Mouse (Mus musculus) limb, embryonic 13.5 days (tissue): Measurements from ENCODE around the gene Rabep2. TPM values are rescaled to one million over a fixed set of nuclear protein-coding genes. Genes with fewer than 3 reads are reported as not detected.

ENCODE experiments used
- ATAC-seq: fragments of 200-750 bp; cut with Nextera tagmentation; 2 replicates; pipeline ENCODE4 v1.8.0; 2017; ENCODE audit warnings: low read depth, moderate number of reproducible peaks, moderate TSS enrichment; ENCODE audit not compliant: low FRiP score
- H3K27ac ChIP-seq: fragments of 300-500 bp; sonication (generic); 2 replicates; pipeline ENCODE4 v1.5.1; 2015; ENCODE audit warnings: inconsistent platforms, mild to moderate bottlenecking, moderate library complexity
- H3K27me3 ChIP-seq: fragments of 300-500 bp; sonication (generic); 2 replicates; pipeline ENCODE4 v1.6.1; 2015; ENCODE audit warnings: mild to moderate bottlenecking, inconsistent platforms
- H3K36me3 ChIP-seq: fragments of 300-500 bp; sonication (generic); 2 replicates; pipeline ENCODE4 v1.6.1; 2015; ENCODE audit warnings: inconsistent platforms, mild to moderate bottlenecking, moderate library complexity
- H3K4me1 ChIP-seq: fragments of 300-500 bp; sonication (generic); 2 replicates; pipeline ENCODE4 v1.6.1; 2015; ENCODE audit warnings: inconsistent platforms
- H3K4me2 ChIP-seq: fragments of 300-500 bp; sonication (generic); replicated peaks from 2 replicates; pipeline ENCODE4 v1.6.1; 2015; ENCODE audit warnings: inconsistent platforms, mild to moderate bottlenecking, moderate library complexity
- H3K4me3 ChIP-seq: fragments of 300-500 bp; sonication (generic); 2 replicates; pipeline ENCODE4 v1.5.1; 2015; ENCODE audit warnings: moderate library complexity, mild to moderate bottlenecking, inconsistent platforms
- H3K9ac ChIP-seq: fragments of 300-500 bp; sonication (generic); 2 replicates; pipeline ENCODE4 v1.6.1; 2015; ENCODE audit warnings: mild to moderate bottlenecking, inconsistent platforms
- H3K9me3 ChIP-seq: fragments of 300-500 bp; sonication (generic); 2 replicates; pipeline ENCODE4 v1.6.1; 2016; ENCODE audit warnings: inconsistent platforms
- WGBS: fragments of 180-500 bp; shearing (Covaris S2); methylation state at CpG from one replicate; pipeline ENCODE4 v1.1.7; 2015; 5-methylcytosine and 5-hydroxymethylcytosine counted together
- polyA plus RNA-seq: library from polyadenylated mRNA; unstranded; fragments of >200 nt; fragmentation: Nextera tagmentation; extraction: Ambion mirVana; gene quantifications from 2 replicates; pipeline ENCODE4 v1.2.1, GENCODE M21; 2015

The Rabep2 gene
- polyA plus RNA-seq, 1 experiment from 2014 or later, result 36.6 TPM

DNA sequence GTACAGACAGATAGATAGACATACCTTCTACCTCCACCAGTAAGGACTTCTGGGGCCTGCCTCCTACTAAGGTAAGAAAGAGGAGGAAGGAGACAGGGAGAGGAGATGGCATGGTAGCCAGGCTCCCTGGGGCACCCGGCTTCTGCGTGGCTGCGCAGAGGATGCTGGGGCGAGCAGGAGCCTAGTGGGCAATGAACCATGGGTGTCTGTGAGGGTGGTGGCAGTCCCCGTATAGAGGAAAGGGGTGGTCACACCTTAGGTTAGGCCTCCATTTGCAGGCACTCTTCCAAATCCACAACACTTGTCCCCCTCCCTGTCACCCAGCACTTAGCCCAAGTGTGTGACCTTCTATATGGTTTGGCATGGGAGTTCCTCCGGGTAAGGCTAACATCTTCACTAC lies 13.8 kb upstream of the Rabep2 start, which contains the start of gene Cd19:
Gene Cd19 (minus strand): TSS at position 165 of the 400 bp plus-strand sequence.
- ATAC-seq, result no peak

DNA sequence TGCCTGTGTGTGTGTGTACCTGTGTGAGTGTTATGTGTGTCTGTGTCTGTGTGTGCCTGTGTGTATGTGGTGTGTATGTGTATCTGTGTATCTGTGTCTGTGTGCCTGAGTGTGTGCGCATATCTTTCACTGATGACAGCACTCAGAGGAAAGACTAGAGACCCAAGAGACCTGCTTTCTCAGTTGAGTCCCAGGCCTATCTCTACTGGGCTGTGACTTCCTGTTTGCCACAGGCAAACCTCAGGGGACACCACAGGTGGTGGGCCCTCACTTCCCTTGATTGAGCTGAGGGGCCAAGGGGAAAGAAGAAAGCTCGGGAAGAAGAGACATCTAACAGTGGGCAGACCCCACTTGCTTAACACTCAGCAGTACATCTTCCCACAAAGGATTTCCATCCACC lies 11.9 kb upstream of the Rabep2 start:
- no peak for ATAC-seq
- Histone ChIP-seq H3K4me1 (no peaks in the 10 kb centered on the region), H3K4me2 (no peak overlapping the region), H3K27me3 (no peaks in the 10 kb centered on the region; the same call in 1 of the 2 replicates), H3K27ac (no peak overlapping the region), H3K4me3 (no peak overlapping the region), H3K9ac (no peak overlapping the region), H3K36me3 (no peaks in the 10 kb centered on the region), H3K9me3 (no peaks in the 10 kb centered on the region)
- WGBS, result 65% methylated on average over 2 of the region's 2 CpGs

More for the DNA sequence above, 13.8 kb upstream of the Rabep2 start, which contains the start of gene Cd19:
- Histone ChIP-seq H3K9ac (no peak within 1 kb of the TSS), H3K4me1 (no peaks in the 10 kb centered on the region), H3K4me3 (no peak within 1 kb of the TSS), H3K27ac (no peak within 1 kb of the TSS), H3K9me3 (no peaks in the 10 kb centered on the region), H3K4me2 (no peak within 1 kb of the TSS), H3K36me3 (no peaks in the 10 kb centered on the region), H3K27me3 (no peaks in the 10 kb centered on the region; the same call in 1 of the 2 replicates)
- WGBS, result 88% methylated on average over 6 of the region's 6 CpGs

- no peak overlapping the region for H3K4me3 ChIP-seq
These were observed 11.5 kb upstream of the Rabep2 start for GRCm38 (mm10) chr7:126417045-126417444.

DNA sequence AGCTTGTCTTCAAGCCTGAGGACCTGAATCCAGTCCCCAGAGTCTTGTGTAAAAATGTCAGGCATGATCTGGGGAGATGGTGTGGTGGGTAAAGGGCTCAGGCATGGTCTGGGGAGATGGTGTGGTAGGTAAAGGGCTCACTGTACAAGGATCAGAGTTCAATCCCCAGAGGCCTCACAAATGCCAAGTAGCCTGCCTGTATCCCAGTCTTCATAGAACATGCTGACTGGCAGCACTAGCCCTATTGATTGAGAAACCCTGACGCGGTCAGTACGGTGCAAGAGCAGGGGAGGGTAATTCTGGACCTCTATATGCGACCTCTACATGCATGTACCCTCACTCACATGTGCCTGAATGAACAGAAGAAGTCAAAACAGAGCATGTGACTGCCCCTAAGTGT lies 11.0 kb upstream of the Rabep2 start:
- whole genome bisulfite sequencing, result 88% methylated on average over 4 of the region's 4 CpGs
- no peak for ATAC-seq
- H3K27ac ChIP-seq, result no peak overlapping the region

More at GRCm38 (mm10) chr7:126417045-126417444, 11.5 kb upstream of the Rabep2 start:
- Histone ChIP-seq H3K4me1 (no peaks in the 10 kb centered on the region), H3K36me3 (no peaks in the 10 kb centered on the region), H3K9ac (peak overlapping the region; percentile 26; the same call in 1 of the 2 replicates), H3K4me2 (no peak overlapping the region), H3K9me3 (no peaks in the 10 kb centered on the region), H3K27ac (no peak overlapping the region), H3K27me3 (no peaks in the 10 kb centered on the region; the same call in 1 of the 2 replicates)
- no peak for ATAC-seq
- 57% methylated on average over 8 of the region's 8 CpGs for WGBS

DNA sequence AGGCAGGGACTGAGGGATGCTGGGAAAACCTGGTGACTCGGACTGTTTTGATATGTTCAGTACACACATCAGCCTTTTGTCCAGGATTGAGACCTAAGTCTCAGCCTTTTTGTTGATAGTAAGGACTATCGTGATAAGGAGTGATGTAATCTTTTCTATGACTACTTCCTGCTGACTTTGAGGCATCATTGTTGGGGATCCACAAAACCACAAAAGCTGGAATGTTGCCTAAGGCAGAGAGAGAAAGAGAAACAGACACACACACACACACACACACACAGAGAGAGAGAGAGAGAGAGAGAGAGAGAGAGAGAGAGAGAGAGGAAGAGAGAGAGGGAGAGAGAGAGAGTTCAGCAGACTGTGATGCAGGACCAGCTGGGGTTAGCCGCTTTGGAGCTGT lies 10.1 kb upstream of the Rabep2 start:
- Histone ChIP-seq H3K4me3 (no peak overlapping the region), H3K4me2 (no peak overlapping the region), H3K27me3 (no peaks in the 10 kb centered on the region; the same call in 1 of the 2 replicates), H3K4me1 (no peaks in the 10 kb centered on the region), H3K9ac (no peak overlapping the region), H3K27ac (no peak overlapping the region), H3K36me3 (no peaks in the 10 kb centered on the region), H3K9me3 (no peaks in the 10 kb centered on the region)
- no peak for ATAC-seq
- whole genome bisulfite sequencing, result 72% methylated on average over 3 of the region's 3 CpGs

More for the DNA sequence above, 11.0 kb upstream of the Rabep2 start:
- no peak overlapping the region for H3K4me3 ChIP-seq
- H3K9ac ChIP-seq, result no peak overlapping the region; the same call in 1 of the 2 replicates
- H3K36me3 ChIP-seq, result no peaks in the 10 kb centered on the region
- no peaks in the 10 kb centered on the region for H3K4me1 ChIP-seq
- no peak overlapping the region for H3K4me2 ChIP-seq
- no peaks in the 10 kb centered on the region; the same call in 1 of the 2 replicates for H3K27me3 ChIP-seq
- no peaks in the 10 kb centered on the region for H3K9me3 ChIP-seq

DNA sequence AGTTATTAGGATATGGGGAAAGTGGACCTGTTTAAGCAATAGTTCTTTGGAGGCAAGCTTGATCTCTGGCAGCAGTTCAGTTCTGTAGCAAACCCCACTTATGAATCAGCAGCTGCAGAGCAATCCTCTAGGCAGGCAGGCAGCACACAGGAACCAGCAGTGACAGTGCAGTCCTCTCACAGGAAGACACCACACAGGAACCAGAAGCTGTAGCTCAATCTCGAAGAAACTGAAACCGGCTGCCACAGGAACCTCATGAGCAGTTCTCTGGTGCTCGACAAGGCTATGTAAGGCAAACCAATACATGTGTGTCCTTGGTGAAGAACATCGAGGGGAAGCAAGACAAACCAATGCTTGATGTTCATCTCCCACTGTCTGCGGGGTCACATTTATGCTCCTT lies 6.8 kb upstream of the Rabep2 start:
- WGBS, result 82% methylated on average over 5 of the region's 5 CpGs
- H3K9ac ChIP-seq, result no peak overlapping the region
- ATAC-seq, result no peak
- H3K4me3 ChIP-seq, result no peak overlapping the region
- no peaks in the 10 kb centered on the region for H3K4me1 ChIP-seq
- no peaks in the 10 kb centered on the region for H3K36me3 ChIP-seq
- no peaks in the 10 kb centered on the region for H3K9me3 ChIP-seq
- no peak overlapping the region for H3K4me2 ChIP-seq
- H3K27ac ChIP-seq, result no peak overlapping the region
- no peaks in the 10 kb centered on the region for H3K27me3 ChIP-seq

- Histone ChIP-seq H3K36me3 (no peaks in the 10 kb centered on the region), H3K27me3 (no peaks in the 10 kb centered on the region), H3K9ac (no peak overlapping the region), H3K4me1 (peaks cover 7% of the 10 kb centered on the region), H3K4me3 (no peak overlapping the region), H3K4me2 (no peak overlapping the region), H3K9me3 (no peaks in the 10 kb centered on the region), H3K27ac (no peak overlapping the region)
- 74% methylated on average over 6 of the region's 6 CpGs for WGBS
- no peak for ATAC-seq
These were observed 4.4 kb upstream of the Rabep2 start for GRCm38 (mm10) chr7:126424161-126424560.

DNA sequence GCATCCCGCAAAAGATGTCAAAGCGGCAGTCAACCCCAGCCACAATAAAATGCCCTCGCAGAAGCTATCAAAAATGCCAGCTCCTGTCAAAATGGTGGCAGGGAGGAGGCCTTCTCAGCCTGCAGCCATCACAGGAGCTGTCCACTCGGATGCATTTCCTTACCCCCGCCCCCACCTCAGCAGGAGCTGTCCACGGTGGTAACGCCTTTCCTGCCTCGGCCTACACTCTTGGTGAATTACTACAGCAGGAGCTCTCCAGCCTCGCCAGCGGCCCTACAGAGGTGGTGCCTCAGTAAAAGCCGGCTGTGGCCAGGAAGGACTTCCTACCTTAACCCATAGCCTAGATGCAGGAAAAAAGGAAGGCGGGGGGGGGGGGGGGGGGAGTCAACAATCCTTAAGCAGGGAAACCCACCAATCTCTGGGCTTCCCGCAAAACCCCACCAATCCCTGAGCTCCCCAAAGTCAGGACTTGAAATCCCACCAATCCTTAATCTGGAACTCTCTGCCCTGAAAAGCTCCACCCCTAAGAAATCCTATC lies 1.2 kb upstream of the Rabep2 start:
- Histone ChIP-seq H3K4me3 (no peak overlapping the region; the same call in 1 of the 2 replicates), H3K4me2 (peak overlapping the region; percentile 71)

DNA sequence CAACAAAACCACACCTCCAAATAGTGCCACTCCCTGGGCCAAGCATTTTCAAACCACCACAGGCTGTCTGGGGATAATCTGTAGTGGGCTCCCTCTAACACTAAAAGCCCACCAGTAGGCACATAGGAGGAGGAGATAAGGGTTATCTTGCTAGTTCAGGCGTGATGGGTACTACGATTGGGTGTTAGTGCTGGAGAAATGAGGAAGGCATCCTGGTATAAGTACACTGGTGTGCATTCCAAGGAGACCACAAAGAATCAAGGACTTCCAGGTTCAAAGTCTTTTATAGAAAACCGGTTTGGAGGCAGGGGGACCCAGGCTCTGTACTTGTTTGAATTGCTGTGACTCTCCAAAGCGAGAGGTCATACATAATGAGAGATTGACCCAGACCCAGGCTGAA lies 405 bp upstream of the Rabep2 start:
- H3K4me1 ChIP-seq, result peaks cover 15% of the 10 kb centered on the region
- no peak for ATAC-seq
- H3K4me3 ChIP-seq, result peak overlapping the region; percentile 67
- H3K4me2 ChIP-seq, result peak overlapping the region; percentile 71
- H3K9ac ChIP-seq, result peak overlapping the region; percentile 90
- H3K27me3 ChIP-seq, result no peaks in the 10 kb centered on the region
- H3K36me3 ChIP-seq, result peaks cover 11% of the 10 kb centered on the region
- no peaks in the 10 kb centered on the region for H3K9me3 ChIP-seq
- 22% methylated on average over 4 of the region's 4 CpGs for WGBS
- peak overlapping the region; percentile 95 for H3K27ac ChIP-seq

More for the DNA sequence above, 1.2 kb upstream of the Rabep2 start:
- H3K36me3 ChIP-seq, result peaks cover 7% of the 10 kb centered on the region; the same call in 1 of the 2 replicates
- H3K27ac ChIP-seq, result no peak overlapping the region
- no peaks in the 10 kb centered on the region for H3K9me3 ChIP-seq
- H3K9ac ChIP-seq, result no peak overlapping the region
- no peaks in the 10 kb centered on the region for H3K27me3 ChIP-seq
- no peak for ATAC-seq
- 48% methylated on average over 12 of the region's 13 CpGs for WGBS
- H3K4me1 ChIP-seq, result peaks cover 15% of the 10 kb centered on the region

- Histone ChIP-seq H3K4me3 (peak overlapping the region; percentile 67), H3K36me3 (peaks cover 22% of the 10 kb centered on the region), H3K27ac (no peak overlapping the region), H3K9ac (peak overlapping the region; percentile 90), H3K27me3 (no peaks in the 10 kb centered on the region), H3K9me3 (no peaks in the 10 kb centered on the region), H3K4me1 (peaks cover 15% of the 10 kb centered on the region), H3K4me2 (peak overlapping the region; percentile 71)
- WGBS, result 36% methylated on average over 15 of the region's 15 CpGs
- ATAC-seq, result 0 out of 2 replicates have a peak, but pooled peaks have one; percentile 2
These were observed 942 bp downstream of the Rabep2 start for GRCm38 (mm10) chr7:126429503-126429898.

DNA sequence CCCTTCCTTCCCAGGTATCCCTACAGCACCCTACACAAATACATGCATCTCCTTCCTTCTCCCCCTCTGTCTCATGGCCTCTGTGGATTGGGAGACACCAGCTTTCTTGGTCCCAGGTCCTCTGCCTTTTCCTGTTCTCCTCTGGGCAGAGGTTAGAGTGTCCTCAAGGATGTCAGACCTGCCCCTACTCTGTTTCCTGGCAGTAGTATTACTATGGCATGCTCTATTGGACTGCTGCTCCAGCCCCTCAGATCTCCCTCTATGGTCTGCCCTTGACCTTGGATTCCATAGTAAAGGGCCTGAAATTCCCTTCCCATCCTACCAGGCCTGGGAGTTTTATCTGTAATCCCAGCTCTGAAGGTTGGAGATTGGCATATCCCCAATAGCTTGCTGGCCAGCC lies 1.6 kb downstream of the Rabep2 start:
- 0 out of 2 replicates have a peak overlapping the region, but pooled peaks have one; percentile 67 for H3K4me3 ChIP-seq
- H3K36me3 ChIP-seq, result peaks cover 27% of the 10 kb centered on the region
- H3K9ac ChIP-seq, result peak overlapping the region; percentile 90; the same call in 1 of the 2 replicates
- H3K4me1 ChIP-seq, result peaks cover 15% of the 10 kb centered on the region
- H3K27ac ChIP-seq, result no peak overlapping the region
- H3K9me3 ChIP-seq, result no peaks in the 10 kb centered on the region
- no peak for ATAC-seq
- H3K27me3 ChIP-seq, result no peaks in the 10 kb centered on the region
- H3K4me2 ChIP-seq, result peak overlapping the region; percentile 71; the same call in 1 of the 2 replicates

GRCm38 (mm10) chr7:126434726-126435125 lies 6.2 kb downstream of the Rabep2 start:
- 89% methylated on average over 7 of the region's 7 CpGs for WGBS
- no peaks in the 10 kb centered on the region for H3K27me3 ChIP-seq
- no peaks in the 10 kb centered on the region for H3K9me3 ChIP-seq
- H3K4me3 ChIP-seq, result no peak overlapping the region
- no peak overlapping the region for H3K9ac ChIP-seq
- H3K4me2 ChIP-seq, result no peak overlapping the region
- peaks cover 4% of the 10 kb centered on the region for H3K4me1 ChIP-seq
- peaks cover 46% of the 10 kb centered on the region for H3K36me3 ChIP-seq
- no peak for ATAC-seq
- no peak overlapping the region for H3K27ac ChIP-seq

GRCm38 (mm10) chr7:126435801-126436200 lies 7.2 kb downstream of the Rabep2 start:
- H3K36me3 ChIP-seq, result peaks cover 54% of the 10 kb centered on the region
- H3K27me3 ChIP-seq, result no peaks in the 10 kb centered on the region
- H3K9ac ChIP-seq, result no peak overlapping the region
- H3K9me3 ChIP-seq, result no peaks in the 10 kb centered on the region
- no peaks in the 10 kb centered on the region for H3K4me1 ChIP-seq
- H3K4me3 ChIP-seq, result no peak overlapping the region
- ATAC-seq, result no peak
- no peak overlapping the region for H3K27ac ChIP-seq
- 81% methylated on average over 3 of the region's 3 CpGs for WGBS
- no peak overlapping the region for H3K4me2 ChIP-seq
